Mouse (Mus musculus) hindbrain, embryonic 12.5 days (tissue): Measurements from ENCODE around the gene 4930402H24Rik. TPM values are rescaled to one million over a fixed set of nuclear protein-coding genes. Genes with fewer than 3 reads are reported as not detected.

Source experiments
- ATAC-seq: fragments of 200-750 bp; cut with Nextera tagmentation; 2 replicates; pipeline ENCODE4 v1.8.0; 2017; ENCODE audit warnings: moderate TSS enrichment; ENCODE audit not compliant: low FRiP score
- H3K27ac ChIP-seq: fragments of 300-500 bp; sonication (generic); 2 replicates; pipeline ENCODE4 v1.5.1; 2016; ENCODE audit warnings: mild to moderate bottlenecking
- H3K27me3 ChIP-seq: fragments of 300-500 bp; sonication (generic); 2 replicates; pipeline ENCODE4 v1.6.1; 2016; ENCODE audit warnings: mild to moderate bottlenecking
- H3K36me3 ChIP-seq: fragments of 300-500 bp; sonication (generic); 2 replicates; pipeline ENCODE4 v1.6.1; 2016; ENCODE audit warnings: mild to moderate bottlenecking
- H3K4me1 ChIP-seq: fragments of 300-500 bp; sonication (generic); 2 replicates; pipeline ENCODE4 v1.6.1; 2016
- H3K4me2 ChIP-seq: fragments of 300-500 bp; sonication (generic); replicated peaks from 2 replicates; pipeline ENCODE4 v1.6.1; 2016; ENCODE audit warnings: mild to moderate bottlenecking
- H3K4me3 ChIP-seq: fragments of 300-500 bp; sonication (generic); 2 replicates; pipeline ENCODE4 v1.5.1; 2016; ENCODE audit warnings: mild to moderate bottlenecking
- H3K9ac ChIP-seq: fragments of 300-500 bp; sonication (generic); 2 replicates; pipeline ENCODE4 v1.6.1; 2016; ENCODE audit warnings: mild to moderate bottlenecking, moderate library complexity
- H3K9me3 ChIP-seq: fragments of 300-500 bp; sonication (generic); replicated peaks from 2 replicates; pipeline ENCODE4 v1.6.1; 2016; ENCODE audit warnings: mild to moderate bottlenecking
- WGBS: fragments of 180-500 bp; shearing (Covaris S2); methylation state at CpG from one replicate; pipeline ENCODE4 v1.1.7; 2016; 5-methylcytosine and 5-hydroxymethylcytosine counted together
- polyA plus RNA-seq: library from polyadenylated mRNA; unstranded; fragments of >200 nt; fragmentation: Nextera tagmentation; extraction: Ambion mirVana; gene quantifications from 2 replicates; pipeline ENCODE4 v1.2.1, GENCODE M21; 2016

4930402H24Rik gene
- polyA plus RNA-seq, 1 experiment from 2014 or later: 98.2 TPM

DNA sequence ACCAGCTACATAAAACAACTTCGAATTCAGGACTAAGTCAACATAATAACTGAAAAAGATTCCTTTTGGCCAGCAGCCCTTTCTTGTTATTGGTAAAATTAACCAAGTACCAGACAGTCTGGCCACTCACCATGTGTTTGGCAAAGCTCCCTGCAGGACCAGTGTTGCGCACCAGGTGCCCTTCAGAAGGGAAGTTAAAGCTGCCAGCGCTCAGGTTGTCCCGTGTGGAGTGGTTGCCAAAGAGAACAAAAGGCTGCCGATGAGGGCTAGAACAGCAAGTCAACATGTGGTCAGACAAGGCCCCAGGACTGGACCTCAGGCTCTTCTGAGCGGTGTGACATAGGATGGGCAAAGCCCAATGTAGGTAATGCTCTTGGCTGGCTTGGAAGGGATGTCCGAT is 114.5 kb downstream of the 4930402H24Rik start:
- H3K36me3 ChIP-seq: peaks cover 61% of the 10 kb centered on the region
- H3K9me3 ChIP-seq: no peaks in the 10 kb centered on the region
- H3K27ac ChIP-seq: no peak overlapping the region
- no peak for ATAC-seq
- H3K4me3 ChIP-seq: no peak overlapping the region
- 96% methylated on average over 7 of the region's 7 CpGs for WGBS
- H3K9ac ChIP-seq: no peak overlapping the region
- H3K27me3 ChIP-seq: no peaks in the 10 kb centered on the region
- no peak overlapping the region for H3K4me2 ChIP-seq
- H3K4me1 ChIP-seq: no peaks in the 10 kb centered on the region

DNA sequence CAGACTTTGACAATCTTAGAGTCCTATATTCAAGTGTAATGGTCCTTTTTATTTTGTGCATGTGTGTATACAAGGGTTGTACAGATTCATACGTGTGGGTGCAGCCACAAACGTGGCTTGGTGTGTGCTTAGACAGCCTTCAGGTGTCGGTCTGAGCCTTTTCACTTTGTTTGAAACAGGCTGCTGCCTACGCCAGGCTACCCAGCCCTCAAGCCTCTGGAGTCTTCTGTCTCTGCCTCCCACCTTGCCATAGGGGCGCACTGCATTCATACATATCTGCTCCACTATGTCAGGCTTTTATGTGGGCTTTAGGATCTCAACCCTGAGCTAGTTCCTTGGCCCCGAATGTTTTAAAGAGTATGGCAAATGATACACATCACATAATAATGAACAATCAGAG is 116.6 kb downstream of the 4930402H24Rik start:
- WGBS: 92% methylated on average over 6 of the region's 6 CpGs

DNA sequence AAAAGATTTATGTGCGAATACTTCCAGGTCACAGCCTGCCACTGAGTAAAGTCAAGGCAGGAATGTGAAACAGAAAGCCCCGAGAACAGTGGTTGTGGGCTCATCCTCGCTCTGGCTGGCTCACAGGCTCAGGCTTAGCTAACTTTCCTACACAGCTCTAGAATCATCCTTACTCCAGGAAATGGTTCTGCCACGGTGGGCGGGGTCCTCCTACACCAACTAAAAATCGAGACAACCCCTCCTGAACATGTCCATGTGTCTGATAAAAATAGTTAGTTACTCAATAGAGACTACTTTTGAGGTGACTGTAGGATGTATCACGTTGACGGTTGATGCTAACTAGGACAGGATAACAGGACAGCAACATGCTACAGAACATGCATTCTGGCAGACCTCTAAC is 117.2 kb downstream of the 4930402H24Rik start:
- H3K27me3 ChIP-seq: no peaks in the 10 kb centered on the region
- ATAC-seq: no peak
- H3K4me2 ChIP-seq: no peak overlapping the region
- 90% methylated on average over 8 of the region's 8 CpGs for WGBS
- H3K27ac ChIP-seq: no peak overlapping the region
- H3K9ac ChIP-seq: no peak overlapping the region
- no peak overlapping the region for H3K4me3 ChIP-seq
- H3K4me1 ChIP-seq: no peaks in the 10 kb centered on the region
- H3K9me3 ChIP-seq: no peaks in the 10 kb centered on the region
- peaks cover 76% of the 10 kb centered on the region for H3K36me3 ChIP-seq

More for the DNA sequence above, 116.6 kb downstream of the 4930402H24Rik start:
- ATAC-seq: no peak
- Histone ChIP-seq H3K27me3 (no peaks in the 10 kb centered on the region), H3K9ac (no peak overlapping the region), H3K36me3 (peaks cover 71% of the 10 kb centered on the region), H3K4me3 (no peak overlapping the region), H3K4me2 (no peak overlapping the region), H3K27ac (no peak overlapping the region), H3K9me3 (no peaks in the 10 kb centered on the region), H3K4me1 (no peaks in the 10 kb centered on the region)

DNA sequence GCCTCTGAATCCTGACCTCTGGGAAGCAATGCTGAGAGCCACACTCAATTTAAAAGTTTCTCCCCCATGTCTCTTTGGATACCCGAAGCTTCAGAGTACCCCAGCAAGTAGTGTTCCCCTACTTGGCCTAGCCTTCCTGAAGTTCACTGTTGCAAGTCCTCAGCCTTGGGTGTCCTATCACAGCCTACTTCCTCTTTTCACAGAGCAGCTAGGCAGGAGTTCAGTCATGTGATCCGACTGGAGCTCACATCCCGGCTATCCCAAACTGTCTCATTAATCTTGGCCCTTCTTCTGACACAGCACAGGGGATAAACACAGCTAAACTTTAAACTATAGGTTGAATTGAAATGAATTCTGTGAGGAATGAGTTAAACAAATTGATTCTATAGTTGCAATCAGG is 121.3 kb downstream of the 4930402H24Rik start:
- no peaks in the 10 kb centered on the region for H3K27me3 ChIP-seq
- no peak overlapping the region for H3K27ac ChIP-seq
- no peak overlapping the region for H3K4me3 ChIP-seq
- H3K9me3 ChIP-seq: no peaks in the 10 kb centered on the region
- ATAC-seq: no peak
- 83% methylated on average over 3 of the region's 3 CpGs for WGBS
- H3K36me3 ChIP-seq: peaks cover 84% of the 10 kb centered on the region
- no peak overlapping the region for H3K4me2 ChIP-seq
- H3K4me1 ChIP-seq: no peaks in the 10 kb centered on the region
- H3K9ac ChIP-seq: no peak overlapping the region

DNA sequence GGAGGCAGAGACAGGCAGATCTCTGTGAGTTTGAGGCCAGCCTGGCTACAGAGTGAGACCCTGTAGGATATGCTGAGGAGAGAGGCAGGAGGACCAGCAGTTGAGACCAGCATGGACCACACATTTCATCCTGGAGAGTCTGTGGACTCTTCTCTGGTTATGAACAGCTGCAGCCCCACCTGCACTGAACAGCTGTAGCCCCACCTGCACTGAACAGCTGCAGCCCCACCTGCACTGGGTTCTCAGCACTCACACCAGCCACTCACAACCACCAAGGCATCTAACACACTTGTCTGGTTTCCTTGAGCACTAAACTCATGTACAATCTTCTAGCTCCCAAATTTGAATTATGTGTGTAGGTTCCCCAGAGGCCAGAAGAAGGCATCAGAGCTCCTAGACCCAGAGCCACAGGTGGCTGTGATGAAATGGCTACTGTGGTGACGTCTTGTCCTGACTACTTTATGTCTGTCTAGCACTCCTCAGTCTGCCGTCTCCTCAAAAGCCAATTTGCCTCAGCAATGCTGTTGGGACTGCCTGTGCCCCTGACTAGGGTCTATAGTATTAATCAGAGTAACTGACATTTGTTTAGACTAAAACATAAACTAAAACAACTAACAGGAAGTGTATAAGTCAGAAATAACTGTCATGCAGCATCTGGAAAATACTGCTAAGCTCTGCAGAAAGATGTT is 125.4 kb downstream of the 4930402H24Rik start:
- no peak overlapping the region for H3K4me3 ChIP-seq
- ATAC-seq: no peak
- H3K36me3 ChIP-seq: peaks cover 83% of the 10 kb centered on the region
- no peak overlapping the region for H3K4me2 ChIP-seq
- H3K9me3 ChIP-seq: no peaks in the 10 kb centered on the region
- H3K27me3 ChIP-seq: no peaks in the 10 kb centered on the region
- 61% methylated on average over 2 of the region's 2 CpGs for WGBS
- no peak overlapping the region for H3K27ac ChIP-seq
- H3K4me1 ChIP-seq: no peaks in the 10 kb centered on the region
- no peak overlapping the region for H3K9ac ChIP-seq

DNA sequence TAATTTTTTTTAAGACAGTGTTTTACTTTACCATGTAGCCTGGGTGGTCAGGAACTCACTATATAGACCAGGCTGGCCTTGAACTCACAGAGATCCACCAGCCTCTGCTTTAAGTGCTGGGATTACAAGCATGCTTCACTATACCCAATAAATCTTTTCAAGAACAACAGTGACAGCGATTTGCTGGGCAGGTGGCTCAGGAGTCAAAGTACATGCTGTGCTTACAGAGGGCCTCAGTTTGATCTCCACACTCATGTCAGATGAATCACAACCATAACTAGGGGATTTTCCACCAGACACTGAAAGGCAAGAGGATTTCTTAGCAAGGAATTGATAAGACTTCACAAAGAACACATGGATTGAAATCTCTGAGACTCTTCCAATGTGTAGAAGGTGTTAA is 126.3 kb downstream of the 4930402H24Rik start:
- 71% methylated on average over 1 of the region's 1 CpGs for WGBS
- Histone ChIP-seq H3K27me3 (no peaks in the 10 kb centered on the region), H3K9ac (no peak overlapping the region), H3K4me2 (no peak overlapping the region), H3K9me3 (no peaks in the 10 kb centered on the region), H3K36me3 (peaks cover 85% of the 10 kb centered on the region), H3K4me1 (no peaks in the 10 kb centered on the region), H3K4me3 (no peak overlapping the region), H3K27ac (no peak overlapping the region)
- no peak for ATAC-seq

DNA sequence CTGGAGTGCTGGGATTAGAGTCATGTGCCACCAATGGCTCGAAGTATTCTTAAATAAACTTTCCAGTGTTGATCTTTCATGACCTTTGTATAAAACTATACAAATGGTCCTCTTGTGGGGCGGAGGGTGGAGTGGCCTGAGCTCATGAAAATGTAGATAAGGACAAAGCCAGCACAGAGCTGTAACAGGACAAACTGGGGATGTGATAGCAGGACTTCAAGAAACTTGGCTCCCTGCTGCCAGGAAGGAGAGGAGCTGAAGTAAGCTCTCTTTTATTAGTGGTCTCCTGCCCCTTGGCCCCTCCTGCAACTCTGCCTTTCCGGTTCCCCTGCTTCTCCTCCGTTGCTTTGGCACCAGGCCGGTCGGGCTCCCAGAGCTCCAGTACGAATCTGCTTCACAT is 129.6 kb downstream of the 4930402H24Rik start:
- Histone ChIP-seq H3K4me1 (no peaks in the 10 kb centered on the region), H3K9me3 (no peaks in the 10 kb centered on the region), H3K9ac (no peak overlapping the region), H3K4me2 (no peak overlapping the region), H3K27ac (no peak overlapping the region), H3K36me3 (peaks cover 78% of the 10 kb centered on the region), H3K4me3 (no peak overlapping the region), H3K27me3 (no peaks in the 10 kb centered on the region)
- ATAC-seq: no peak
- 84% methylated on average over 7 of the region's 7 CpGs for WGBS

DNA sequence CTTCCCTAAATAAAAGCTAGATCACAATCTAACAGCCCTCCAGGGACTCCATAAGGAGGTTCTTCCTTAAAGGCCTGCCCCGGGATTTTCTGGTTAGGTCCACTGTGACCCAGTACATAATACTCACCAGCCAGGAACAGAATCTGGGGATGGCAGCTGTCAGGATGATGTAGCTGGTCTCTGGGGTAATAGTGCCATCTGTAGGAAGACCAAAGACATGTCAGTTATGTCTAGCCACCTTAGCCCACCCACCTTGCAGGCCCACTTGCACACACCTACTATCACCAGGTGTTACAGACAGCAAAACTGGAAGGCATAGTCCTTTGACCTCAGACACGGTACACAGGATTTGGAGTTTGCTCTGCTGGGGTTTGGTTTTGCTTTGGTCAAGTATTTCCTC is 138.7 kb downstream of the 4930402H24Rik start:
- no peak overlapping the region for H3K27ac ChIP-seq
- H3K36me3 ChIP-seq: peaks cover 84% of the 10 kb centered on the region
- no peaks in the 10 kb centered on the region for H3K4me1 ChIP-seq
- H3K9ac ChIP-seq: no peak overlapping the region
- no peak overlapping the region for H3K4me3 ChIP-seq
- 74% methylated on average over 2 of the region's 2 CpGs for WGBS
- no peaks in the 10 kb centered on the region for H3K9me3 ChIP-seq
- H3K4me2 ChIP-seq: no peak overlapping the region
- ATAC-seq: no peak
- no peaks in the 10 kb centered on the region for H3K27me3 ChIP-seq

DNA sequence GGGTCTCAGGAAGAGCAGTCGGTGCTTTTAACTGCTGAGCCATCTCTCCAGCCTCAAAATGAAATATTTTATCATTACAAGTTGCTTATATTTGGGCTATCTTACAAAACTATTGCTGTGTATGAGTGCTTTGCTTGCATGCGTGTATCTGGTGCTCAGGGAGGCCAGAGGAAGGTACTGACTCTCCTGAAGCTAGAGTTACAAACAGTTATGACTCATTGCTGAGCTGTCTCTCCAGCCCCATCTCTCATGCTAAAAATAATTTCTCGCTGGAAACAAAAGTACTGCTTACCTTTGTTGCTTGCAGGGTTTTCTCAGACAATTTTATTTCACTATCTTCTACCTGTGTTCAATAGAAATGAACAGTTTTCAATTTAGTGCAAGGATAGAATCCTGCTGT is 140.8 kb downstream of the 4930402H24Rik start:
- Histone ChIP-seq H3K9ac (no peak overlapping the region), H3K27me3 (no peaks in the 10 kb centered on the region), H3K9me3 (no peaks in the 10 kb centered on the region), H3K4me1 (no peaks in the 10 kb centered on the region), H3K27ac (no peak overlapping the region), H3K4me2 (no peak overlapping the region), H3K36me3 (peaks cover 86% of the 10 kb centered on the region), H3K4me3 (no peak overlapping the region)
- ATAC-seq: no peak
- WGBS: 90% methylated on average over 3 of the region's 3 CpGs

DNA sequence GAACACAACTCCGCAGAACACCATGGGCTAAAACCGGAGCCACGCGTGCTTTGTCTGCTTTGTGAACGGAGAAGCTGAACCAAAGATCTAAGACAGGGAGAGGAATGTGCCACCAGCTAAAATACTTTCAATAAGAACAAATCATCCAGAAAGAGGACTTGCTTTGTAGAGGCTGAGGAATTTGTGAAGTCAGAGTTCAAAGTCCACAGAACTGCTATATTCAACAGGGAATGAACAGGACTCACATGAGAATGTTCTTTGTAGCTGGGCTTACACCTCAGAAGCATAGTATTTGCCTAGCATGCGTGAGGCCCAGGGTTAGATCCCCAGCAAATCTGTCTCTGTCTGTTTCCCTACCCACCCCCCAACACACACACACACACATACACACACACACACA is 145.3 kb downstream of the 4930402H24Rik start:
- Histone ChIP-seq H3K9ac (no peak overlapping the region), H3K4me2 (no peak overlapping the region), H3K36me3 (peaks cover 74% of the 10 kb centered on the region), H3K4me1 (no peaks in the 10 kb centered on the region), H3K27ac (no peak overlapping the region), H3K4me3 (no peak overlapping the region), H3K9me3 (no peaks in the 10 kb centered on the region), H3K27me3 (no peaks in the 10 kb centered on the region)
- WGBS: 75% methylated on average over 6 of the region's 6 CpGs
- no peak for ATAC-seq

DNA sequence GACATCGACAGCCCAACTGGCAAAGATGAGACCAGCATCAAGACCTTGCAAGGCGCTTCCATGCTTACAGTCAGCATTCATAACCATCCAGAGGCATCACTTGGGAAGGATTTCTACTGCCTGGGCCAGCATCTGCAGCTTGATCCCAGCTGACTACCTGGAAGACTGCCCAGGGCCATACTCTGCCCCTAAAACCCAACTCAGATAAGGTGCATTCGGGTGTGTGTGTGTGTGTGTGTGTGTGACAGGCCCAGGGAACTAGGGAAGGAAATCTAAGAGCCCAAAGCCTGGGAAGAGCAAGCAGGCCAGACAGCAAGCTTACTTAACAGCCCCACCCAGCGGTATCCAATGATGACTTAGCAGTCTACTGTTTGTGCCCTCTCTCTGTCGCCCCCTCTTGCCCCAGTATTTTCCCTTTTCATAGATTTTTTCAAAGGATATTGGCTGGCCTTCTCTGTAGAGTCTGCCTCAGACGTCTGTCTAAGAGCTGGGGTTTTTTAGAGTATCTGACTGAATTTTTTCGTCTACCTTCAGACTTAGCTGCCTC is 151.1 kb downstream of the 4930402H24Rik start:
- H3K4me1 ChIP-seq: 0 out of 2 replicates have a peak, but pooled peaks cover 5% of the 10 kb centered on the region
- H3K9ac ChIP-seq: no peak overlapping the region
- peaks cover 23% of the 10 kb centered on the region for H3K36me3 ChIP-seq
- no peak overlapping the region for H3K4me3 ChIP-seq
- H3K9me3 ChIP-seq: no peaks in the 10 kb centered on the region
- H3K27me3 ChIP-seq: no peaks in the 10 kb centered on the region
- 64% methylated on average over 7 of the region's 7 CpGs for WGBS
- H3K27ac ChIP-seq: no peak overlapping the region
- no peak overlapping the region for H3K4me2 ChIP-seq
- ATAC-seq: no peak

DNA sequence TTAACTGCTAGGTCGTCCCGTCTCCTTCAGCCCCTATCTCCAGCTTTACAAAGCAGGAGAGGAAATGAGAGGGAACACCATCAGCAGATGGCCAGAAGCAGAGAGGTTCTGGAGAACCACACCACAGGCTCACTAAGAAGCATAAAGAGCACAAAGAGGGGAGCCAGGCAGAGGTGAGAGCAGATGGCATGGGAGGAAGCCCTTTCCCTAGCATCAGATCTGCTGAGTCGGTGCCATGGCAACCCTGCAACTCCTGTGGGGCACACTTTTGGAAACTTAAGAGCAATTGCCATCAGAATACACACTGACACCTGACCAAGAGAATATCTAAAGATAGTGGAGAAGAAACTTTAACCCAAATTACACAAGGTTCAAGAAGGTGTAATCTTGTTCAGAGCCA is 151.6 kb downstream of the 4930402H24Rik start:
- no peaks in the 10 kb centered on the region for H3K9me3 ChIP-seq
- H3K4me2 ChIP-seq: no peak overlapping the region
- H3K27me3 ChIP-seq: no peaks in the 10 kb centered on the region
- no peak overlapping the region for H3K9ac ChIP-seq
- H3K36me3 ChIP-seq: peaks cover 21% of the 10 kb centered on the region
- no peak for ATAC-seq
- H3K4me3 ChIP-seq: no peak overlapping the region
- WGBS: 94% methylated on average over 3 of the region's 3 CpGs
- 0 out of 2 replicates have a peak, but pooled peaks cover 5% of the 10 kb centered on the region for H3K4me1 ChIP-seq
- H3K27ac ChIP-seq: no peak overlapping the region

DNA sequence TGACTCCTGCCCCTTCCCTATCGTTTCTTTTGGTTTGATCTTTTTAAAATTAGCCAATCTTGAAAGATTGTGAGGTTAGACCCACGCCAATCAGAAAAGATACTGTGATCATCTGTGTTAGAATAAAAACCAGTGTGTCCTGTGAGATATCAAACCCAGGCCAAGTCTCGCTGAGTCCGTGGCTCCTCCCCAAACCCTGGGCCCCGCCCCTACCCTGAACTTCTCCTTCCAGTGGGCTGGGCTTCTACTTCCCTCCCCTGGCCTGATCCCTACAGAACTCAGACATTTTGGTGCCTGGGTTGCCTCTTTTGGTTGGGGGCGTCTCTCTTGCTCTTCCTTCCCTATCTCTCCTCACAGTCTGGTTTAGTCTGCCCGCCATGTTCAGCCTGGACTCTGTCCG is 155.8 kb downstream of the 4930402H24Rik start:
- H3K36me3 ChIP-seq: peaks cover 38% of the 10 kb centered on the region
- no peak overlapping the region for H3K4me3 ChIP-seq
- WGBS: 63% methylated on average over 8 of the region's 8 CpGs
- no peak overlapping the region for H3K27ac ChIP-seq
- H3K9ac ChIP-seq: no peak overlapping the region
- H3K27me3 ChIP-seq: no peaks in the 10 kb centered on the region
- no peaks in the 10 kb centered on the region for H3K9me3 ChIP-seq
- no peak for ATAC-seq
- H3K4me2 ChIP-seq: no peak overlapping the region
- 0 out of 2 replicates have a peak, but pooled peaks cover 5% of the 10 kb centered on the region for H3K4me1 ChIP-seq
